Comparison of ENCODE assay signal across 23 mouse cellular contexts in genomic region chr11:82197774-82198173, GRCm38 (mm10).
DNase-seq lines count a peak whose midpoint lies in the region; ATAC-seq lines count a peak whose summit lies in the region.
"Had no signal": no experiment of that assay in that cellular context is flagged by ENCODE, and none has a peak within 500 bp of the region (broad histone marks: within the 10 kb centered on the region; RNA-seq: fewer than 3 reads in every experiment).

No protein-coding gene starts in this region.

- H3K4me3 ChIP-seq in limb, embryonic 10.5 days = no peak overlapping the region
- H3K4me3 ChIP-seq: embryonic facial prominence, embryonic 13.5 days; embryonic facial prominence, embryonic 15.5 days; erythroblast, embryonic 14.5 days; forebrain, embryonic 10.5 days; forebrain, embryonic 12.5 days had no signal

- no peaks in the 10 kb centered on the region for H3K36me3 ChIP-seq in limb, embryonic 10.5 days
- H3K36me3 ChIP-seq: embryonic facial prominence, embryonic 13.5 days; embryonic facial prominence, embryonic 15.5 days; forebrain, embryonic 10.5 days; forebrain, embryonic 12.5 days had no signal

- H3K27me3 ChIP-seq in limb, embryonic 10.5 days (ENCODE audit: low read depth, poor library complexity, severe bottlenecking) = no peaks in the 10 kb centered on the region

- no peak overlapping the region for H3K27ac ChIP-seq in limb, embryonic 10.5 days
- H3K27ac ChIP-seq: embryonic facial prominence, embryonic 13.5 days; embryonic facial prominence, embryonic 15.5 days; forebrain, embryonic 10.5 days; forebrain, embryonic 12.5 days had no signal

- H3K4me1 ChIP-seq in limb, embryonic 10.5 days = no peaks in the 10 kb centered on the region
- H3K4me1 ChIP-seq: forebrain, embryonic 10.5 days; forebrain, embryonic 12.5 days had no signal

- WGBS in limb, embryonic 10.5 days = 89% methylated on average over 3 of the region's 3 CpGs

- peak; percentile 87 for ATAC-seq in granulocyte monocyte progenitor cell, adult 5-6 weeks (replicated peaks; ENCODE audit: poor library complexity, severe bottlenecking)
- peak; percentile 54 for ATAC-seq in megakaryocyte progenitor cell, adult 5-6 weeks (replicated peaks; ENCODE audit: poor library complexity)
- ATAC-seq: activated CD4-positive, CD25-positive, alpha-beta regulatory T cell, adult 4 months; forebrain, embryonic 14.5 days; forebrain, embryonic 16.5 days; Patski had no signal

- no peaks in the 10 kb centered on the region for H3K9me3 ChIP-seq in limb, embryonic 10.5 days (replicated peaks)
- H3K9me3 ChIP-seq: embryonic facial prominence, embryonic 13.5 days; embryonic facial prominence, embryonic 15.5 days; forebrain, embryonic 10.5 days; forebrain, embryonic 12.5 days had no signal

- peak; percentile 44 for DNase-seq in 416B (ENCODE audit: low read depth)
- no peak for DNase-seq in testis, postnatal 14 days (ENCODE audit: low spot score)
- no peak for DNase-seq in limb, embryonic 10.5 days (ENCODE audit: low spot score)
- DNase-seq: adrenal gland, adult 8-10 months; adrenal gland, postnatal 14 days; adrenal gland, postnatal 36 days; cerebellum, adult 11-12 months; cerebellum, adult 8-10 months; cerebellum, adult 9-11 months; cerebellum, postnatal 14 days; cerebellum, postnatal 36 days; embryo, embryonic 11 days had no signal
